Mouse (Mus musculus) CD8-positive naive resting alpha-beta T cell, adult 2 months (primary cell): ENCODE results near the gene Cisd3.

Experiments
- DNase-seq, 2 experiments: peaks; one replicate each; pipeline ENCODE4 v3.0.0; 2022; ENCODE audit warnings: low read depth in 2 of 2, low spot score in 2 of 2

The Cisd3 gene

DNA sequence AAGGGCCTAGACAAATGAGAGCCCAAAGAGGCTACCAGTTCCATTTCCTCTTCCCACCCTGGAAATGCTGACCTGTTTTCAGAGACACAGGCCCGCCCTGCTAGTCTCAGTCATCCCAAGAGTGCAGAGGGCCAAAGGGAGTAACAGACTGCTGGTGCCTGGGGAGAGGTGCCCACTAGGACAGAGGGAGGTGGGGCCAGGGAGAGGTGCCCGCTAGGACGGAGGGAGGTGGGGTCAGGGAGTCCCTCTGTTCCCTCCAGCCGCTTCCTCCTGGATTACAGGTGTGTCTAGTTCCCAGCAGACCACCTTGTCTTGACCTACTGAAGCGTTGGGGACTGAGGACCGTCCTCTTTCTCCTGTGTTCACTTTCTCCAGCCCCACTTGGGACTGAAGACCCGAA, 860 bp upstream of the Cisd3 start:
- DNase-seq, result no peak

DNA sequence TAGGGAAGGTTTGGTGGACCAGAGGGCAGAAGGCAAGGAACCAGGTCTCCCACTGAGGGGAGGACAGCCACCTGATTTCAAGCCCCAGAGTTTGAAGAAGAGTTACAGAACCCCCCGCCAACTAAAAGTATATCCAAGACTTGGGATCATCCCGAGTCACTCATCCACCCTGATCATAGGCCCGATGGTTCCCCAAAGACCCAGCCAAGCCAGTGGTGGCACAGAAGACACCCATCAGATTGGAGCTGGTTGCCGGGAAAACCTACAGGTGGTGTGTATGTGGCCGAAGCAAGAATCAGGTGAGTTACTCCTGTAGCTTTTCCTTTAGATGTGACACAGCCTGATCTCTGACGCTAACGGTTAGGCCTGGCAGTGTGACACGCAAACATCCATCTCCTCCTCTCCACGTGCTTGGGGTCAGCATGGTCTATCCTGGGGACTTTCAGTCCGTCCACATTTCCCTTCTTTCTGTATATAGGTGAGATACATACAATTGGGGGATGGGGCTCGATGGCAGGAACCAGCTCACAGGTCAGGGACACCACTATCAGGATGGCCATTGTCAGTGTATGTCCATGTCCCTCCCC, 789 bp downstream of the Cisd3 start:
- DNase-seq, result no peak

DNA sequence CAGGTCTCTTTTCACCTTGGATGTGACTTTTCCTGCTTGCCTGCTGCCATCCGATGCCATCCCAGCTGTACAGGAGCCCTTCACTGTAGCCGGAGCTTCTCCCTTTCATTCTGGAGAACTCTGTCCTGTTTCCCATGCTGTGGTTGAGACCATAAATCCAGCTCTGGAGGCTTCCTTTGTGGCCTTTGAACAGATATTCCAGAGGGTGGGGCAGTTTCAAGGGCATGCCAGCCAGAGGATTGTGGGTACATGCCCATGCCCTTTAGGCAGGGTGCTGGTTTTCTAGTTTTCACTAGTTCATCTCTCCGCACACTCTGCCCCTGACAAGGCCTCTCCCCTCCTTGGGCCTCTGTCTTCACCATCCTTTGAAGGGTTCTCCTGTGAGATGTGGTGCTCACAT, 1.4 kb downstream of the Cisd3 start:
- no peak for DNase-seq

DNA sequence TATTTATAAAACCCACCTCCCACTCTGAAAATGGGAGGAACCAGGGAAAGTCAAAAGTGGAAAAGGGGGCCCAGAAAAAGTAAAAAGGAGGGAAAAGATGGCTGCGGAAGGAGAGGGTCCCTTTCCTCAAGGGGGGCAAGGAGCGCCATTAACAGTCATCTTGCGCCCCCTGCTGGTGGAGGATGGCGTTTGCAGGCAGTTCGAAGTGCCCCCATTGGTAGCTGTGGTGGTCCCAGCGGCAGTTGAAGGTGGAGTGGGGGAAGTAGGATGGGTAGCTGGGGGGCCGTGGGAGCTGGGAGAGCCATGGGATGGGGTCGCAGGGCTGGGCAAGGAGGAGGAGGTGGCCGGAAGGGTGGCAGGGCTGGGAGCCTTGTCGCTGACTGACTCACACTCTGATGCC, 4.2 kb downstream of the Cisd3 start:
- DNase-seq, result peak; percentile 74 to 82

DNA sequence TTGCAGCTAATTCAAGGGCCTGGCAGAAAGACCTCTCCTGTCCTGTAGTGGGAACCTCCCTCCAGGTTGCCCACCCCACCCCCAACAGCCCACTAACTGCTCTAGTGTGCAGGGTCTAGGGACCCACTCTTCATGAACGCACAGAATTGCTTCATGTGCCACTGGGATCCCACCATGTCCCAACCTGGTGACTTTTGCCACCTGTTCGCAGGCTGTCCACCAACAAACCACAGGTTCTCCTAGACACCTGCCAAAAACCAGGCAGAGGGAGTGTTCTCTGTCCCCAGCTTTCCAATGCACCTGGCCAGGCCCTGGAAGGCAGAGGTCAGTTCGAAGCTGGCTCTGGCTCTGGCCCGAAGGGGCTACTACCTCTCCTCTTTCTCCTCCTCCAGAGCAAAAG, 8.8 kb downstream of the Cisd3 start:
- DNase-seq, result no peak

DNA sequence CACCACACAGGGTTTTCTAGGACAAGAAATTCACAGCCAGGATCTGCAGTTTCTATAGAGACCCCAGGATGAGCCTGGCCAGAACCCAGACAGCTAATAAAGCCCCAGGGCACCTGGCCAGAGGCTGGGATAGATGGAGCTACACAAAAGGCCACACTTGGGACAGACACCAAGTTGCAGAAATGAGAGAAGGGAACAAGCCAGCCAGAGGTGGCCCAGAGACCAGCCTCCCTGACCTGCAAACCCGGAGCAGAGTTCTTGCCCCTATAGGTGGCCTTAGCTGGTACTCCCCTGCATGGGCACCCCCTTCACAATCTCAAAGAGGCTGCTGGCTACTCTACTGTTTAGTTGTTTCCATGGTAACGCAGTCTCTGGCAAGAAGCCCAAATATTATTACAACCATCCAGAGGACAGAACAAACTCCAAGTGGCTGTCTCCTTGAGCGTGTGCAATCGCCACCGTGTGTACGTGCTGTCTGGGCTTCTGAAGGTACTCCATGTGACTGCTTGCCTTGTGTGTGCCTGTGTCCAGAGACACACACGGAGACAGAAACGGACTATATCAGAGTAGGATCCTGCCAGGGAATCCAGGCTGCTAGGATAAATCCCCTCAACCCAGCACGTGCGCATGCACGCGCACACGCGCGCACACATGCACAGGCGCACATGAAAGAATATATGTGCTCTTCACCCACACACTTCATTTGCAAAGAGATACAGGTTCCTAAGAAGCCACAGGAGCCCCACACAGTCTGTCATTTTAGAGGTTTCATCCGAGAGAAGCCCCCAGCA, 9.5 kb downstream of the Cisd3 start:
- no peak for DNase-seq

DNA sequence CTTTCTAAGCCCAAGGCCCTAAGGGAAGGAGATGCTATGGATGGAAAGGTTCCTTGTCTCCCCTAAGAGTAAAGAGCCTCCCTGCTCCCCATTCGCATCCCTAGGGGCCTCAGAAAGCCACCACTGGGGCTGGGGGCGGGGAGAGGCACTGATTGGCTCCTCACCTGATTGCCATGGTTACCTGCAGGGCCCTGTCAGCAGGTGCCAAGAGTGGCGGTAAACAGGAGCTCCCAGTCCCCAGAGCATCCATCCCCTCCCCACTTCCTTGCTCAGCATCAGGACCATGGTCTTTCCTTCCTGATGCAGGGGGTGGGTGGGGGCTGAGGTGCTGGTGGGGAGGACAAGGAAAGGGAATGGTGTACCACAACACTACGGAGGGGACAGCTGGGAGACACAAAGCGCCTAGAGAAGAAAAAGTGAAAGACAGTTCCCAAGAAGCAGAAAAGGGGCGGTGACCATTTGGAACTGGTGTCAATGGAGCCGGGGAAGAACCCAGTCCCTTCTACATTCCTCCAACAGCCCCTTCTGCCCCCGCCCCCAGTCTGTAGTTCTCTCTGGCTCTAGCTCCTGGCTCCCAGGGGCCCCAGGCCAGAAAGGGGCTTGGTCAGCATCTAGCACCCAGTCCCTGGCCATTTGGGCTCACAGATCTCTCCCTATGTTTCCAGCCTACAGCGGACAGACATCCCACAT, 10.2 kb downstream of the Cisd3 start:
- no peak for DNase-seq

DNA sequence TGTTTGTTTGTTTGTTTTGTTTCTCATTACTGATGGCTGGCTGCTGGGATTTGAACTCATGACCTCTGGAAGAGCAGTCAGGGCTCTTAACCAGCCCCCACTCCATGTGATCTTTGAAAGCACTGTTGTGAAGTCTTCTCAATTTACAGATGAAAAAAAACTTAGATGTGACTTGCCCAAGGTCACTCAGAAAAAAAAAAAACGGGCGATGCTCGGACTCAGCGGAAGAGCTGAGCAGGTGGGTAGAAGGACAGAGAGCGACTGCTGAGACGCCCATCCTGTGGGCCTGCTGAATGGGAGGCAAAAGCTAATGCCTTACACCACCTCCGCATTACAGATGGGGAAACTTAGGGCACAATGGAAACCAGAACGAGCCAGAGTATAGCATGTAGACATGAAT, 11.0 kb downstream of the Cisd3 start:
- no peak for DNase-seq

DNA sequence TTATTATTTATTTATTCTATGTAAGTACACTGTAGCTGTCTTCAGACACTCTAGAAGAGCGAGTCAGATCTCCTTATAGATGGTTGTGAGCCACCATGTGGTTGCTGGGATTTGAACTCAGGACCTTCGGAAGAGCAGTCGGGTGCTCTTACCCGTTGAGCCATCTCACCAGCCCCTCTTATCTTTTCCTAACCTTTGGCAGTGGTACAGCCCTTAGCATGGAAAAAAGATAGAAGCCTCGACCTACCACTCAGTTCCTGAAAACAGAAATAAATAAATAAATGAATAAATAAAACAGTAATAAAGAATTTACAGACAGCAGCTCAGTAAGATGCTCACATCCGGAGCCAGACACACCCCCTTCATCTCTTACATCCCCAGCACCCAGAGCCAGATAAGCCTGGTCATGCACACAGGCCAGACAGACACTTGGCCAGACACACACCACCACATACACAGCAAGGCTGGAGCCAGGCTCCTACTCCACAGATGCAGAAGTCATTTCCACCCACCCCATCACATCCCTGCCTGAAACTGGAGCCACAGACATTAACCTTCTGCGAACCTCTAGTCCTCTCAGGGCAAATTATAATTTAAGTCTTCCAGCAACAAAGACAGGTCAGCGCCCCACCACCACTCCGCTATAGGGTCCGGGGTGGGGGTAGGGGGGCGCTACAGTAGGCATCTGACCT, 11.7 kb downstream of the Cisd3 start:
- DNase-seq, result no peak

DNA sequence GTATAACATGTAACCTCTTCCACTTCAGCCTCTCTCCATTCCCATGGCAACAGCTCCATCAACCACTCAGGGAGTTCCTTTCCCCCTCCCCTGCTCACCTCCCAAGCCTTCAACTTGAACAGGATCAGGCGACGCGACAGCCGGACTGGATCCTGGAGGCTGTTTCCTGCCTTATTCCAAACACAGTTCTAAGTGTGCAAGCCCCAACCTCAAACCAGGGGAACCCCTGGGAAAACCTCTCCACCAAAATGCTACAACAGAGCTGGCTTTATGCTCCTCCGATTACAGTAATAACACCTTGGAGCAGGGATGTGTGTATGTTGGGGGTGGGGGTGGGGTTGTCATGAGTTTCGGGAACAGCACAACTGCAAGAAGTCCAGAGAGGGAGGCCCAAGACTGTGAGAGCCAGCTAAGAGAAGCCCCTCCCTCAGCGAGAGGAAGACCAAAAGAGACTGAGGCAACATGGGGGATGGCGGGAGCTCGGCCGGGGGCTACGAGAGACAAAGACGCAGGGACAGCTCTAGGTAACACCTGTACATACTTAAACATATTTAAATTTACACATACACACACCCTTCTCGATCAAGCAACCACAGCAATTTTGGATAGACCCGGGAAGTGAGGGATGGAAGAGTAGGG, 12.4 kb downstream of the Cisd3 start:
- DNase-seq, result no peak

DNA sequence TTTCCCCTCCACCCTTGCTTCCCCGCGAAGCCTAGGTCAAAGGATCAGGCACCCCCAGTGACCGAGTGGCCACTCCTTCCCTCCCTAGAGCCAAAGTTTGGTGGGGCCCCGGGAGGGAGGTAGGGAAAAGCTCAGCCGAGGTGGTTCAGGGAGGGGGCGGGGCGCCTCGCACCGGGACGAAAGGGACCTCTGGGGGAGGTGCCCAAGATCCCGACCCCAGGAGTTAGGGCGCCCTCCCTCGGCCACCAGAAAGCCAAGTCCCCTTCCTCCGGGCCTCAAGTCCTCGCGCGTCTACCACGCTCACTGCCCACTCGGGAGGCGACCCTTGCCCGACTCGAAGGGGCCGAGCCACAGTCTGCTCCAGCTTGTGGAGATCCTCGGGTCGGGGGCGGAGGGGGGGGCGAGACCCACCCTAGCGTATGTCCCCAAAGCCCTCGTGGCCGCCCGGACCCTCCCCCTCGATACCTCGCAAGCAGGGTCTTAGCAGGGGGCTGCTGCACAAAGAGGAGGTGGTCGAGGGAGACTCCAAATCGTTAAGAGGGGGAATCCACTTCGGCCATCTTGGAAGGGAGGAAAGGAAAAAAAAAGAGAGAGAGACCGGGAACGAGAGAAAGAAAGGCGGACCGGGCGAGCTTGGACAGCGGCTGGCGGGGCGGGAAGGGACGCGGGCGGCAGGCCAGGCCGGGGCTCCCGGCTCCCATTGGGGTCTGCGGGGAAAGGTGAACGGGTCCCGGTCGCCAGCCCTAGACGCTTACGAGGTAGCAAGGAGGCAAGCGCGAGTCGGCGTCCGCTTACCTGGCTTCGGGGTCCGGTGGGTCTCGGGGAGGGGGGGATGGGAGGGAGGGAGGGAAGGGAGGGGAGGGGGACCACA, 13.3 kb downstream of the Cisd3 start:
- no peak for DNase-seq

DNA sequence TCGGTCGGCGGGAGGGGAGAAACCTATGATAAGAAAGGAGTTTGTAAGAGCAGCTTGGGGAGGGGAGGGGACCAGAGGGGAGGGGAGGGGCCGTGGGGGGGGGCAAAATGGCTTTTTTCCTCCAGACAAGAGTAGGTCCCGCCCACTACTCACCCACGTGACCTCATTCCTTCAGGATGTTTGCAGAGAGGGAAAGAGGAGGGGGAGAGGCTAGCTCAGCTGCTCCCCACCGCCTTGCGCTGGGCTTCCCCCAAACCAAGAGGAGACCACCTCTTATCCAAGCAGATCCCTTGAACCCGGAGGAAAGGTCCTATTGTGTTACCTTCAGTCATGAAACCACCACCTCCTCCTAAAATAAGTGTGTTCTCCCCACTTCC, 14.0 kb downstream of the Cisd3 start:
- no peak for DNase-seq

DNA sequence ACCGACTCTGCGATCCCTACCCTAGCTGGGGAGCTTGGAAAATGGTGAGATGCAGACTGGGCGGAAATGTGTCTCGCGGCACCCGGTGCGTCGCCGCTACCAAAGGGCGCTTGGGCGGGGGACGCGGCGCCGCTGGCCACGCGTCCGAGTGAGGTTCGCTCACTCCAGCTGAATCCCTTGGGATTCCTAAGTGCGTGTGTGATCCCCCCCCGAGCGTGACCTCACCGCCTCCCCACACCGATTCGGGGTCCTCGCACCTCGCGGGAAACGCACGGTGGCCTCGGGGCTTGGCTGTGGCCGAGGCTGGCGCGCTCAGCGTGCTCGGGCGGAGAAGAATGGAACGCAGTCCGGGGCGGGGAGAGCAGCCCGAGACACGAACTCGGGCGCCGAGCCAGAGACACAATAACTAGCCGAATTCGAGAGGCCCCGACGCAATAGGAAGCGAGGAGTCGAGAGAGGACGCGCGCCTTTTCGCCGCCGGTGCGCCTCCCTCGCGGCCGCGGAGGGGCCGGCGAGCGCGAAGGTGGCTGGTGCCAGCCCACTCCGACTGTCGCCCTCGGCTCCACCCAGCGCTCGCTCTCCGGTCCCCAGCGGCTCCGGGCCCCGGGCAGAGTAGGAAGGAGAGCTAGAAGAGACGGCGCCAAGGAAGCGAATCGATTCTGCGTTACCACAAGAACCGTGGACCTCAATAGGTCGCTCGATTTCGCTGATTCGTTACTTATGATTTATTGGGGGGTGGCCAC, 14.5 kb downstream of the Cisd3 start, which contains the start of gene Pcgf2:
Gene Pcgf2, minus strand, starts transcription at position 495 of the 743 bp plus-strand sequence.
- DNase-seq, result peak; percentile 39 to 41

DNA sequence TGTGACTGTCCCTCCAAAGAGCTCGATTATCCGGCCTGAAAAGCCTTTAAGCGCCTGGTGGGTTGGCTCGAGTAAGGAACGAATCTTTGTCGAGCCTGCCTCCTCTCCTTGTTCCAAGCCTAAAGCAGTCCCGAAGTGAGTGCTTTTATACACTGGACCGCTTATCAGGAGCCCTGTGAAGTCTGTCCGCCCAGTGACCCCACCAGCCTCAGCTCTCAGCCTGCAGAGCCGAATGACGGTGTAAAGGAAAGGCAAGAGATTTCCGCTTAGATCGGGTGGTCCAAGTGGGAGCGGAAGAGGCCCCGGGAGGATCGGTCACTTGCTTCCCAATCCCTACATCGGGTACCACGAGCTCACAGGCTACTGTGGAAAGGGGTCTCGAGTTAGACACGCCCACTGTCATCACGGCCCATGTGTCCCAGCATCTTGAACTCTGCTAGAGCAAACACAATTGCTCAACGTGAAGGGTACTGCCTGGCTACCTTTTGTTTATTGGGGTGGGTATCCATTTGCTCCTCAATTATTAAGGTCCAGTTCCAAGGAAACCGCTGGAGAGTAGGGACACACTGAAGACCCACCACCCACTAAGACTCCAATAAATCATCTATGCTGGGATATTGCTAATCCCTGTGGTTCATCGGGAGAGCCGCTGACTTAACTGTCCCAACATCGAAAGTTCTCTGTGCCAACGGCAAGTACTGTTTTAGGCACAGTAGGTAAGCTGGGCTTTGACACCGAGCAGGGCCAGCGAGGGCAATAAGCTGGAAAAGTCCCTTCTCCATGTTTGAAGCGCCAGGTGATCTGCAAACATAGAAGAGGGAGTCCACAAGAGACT, 15.3 kb downstream of the Cisd3 start:
- DNase-seq, result no peak

DNA sequence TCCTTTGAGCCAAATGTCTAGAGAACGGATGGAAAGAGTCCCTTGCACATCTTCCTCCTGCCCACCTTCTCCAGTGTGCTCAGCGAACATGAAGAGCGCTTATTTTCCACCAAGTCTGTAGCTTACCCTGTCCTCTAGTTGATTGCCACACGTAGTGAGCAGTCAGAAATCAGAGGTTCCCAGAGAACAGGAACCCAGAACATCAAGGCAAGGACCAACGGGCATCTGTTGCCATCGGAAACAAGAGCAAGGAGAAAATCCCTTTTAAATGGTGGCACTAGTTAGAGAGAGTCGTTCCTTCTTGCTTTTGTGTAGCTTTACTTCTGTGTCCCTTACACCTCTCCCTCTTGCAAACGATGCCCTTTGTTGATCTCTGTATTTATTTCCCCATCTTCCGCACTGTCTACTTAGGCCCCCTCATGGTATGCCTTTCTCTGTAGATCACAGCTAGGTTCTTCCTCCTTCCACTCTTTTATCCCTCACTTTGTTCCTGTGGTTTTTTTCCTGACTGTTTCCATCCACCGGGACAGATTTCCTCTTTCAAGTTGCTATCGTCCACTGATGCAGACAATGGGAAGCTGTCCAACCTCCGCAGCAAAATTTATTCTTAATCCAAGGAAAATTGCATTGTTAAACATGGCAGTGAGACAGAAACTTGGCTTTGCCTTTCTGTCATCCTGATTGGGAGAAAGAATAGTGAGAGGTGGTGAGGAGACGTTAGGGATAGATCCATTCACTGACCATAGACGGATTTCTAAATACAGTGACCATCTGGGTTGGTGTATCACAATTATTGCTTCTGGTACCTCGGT, 16.2 kb downstream of the Cisd3 start:
- no peak for DNase-seq

DNA sequence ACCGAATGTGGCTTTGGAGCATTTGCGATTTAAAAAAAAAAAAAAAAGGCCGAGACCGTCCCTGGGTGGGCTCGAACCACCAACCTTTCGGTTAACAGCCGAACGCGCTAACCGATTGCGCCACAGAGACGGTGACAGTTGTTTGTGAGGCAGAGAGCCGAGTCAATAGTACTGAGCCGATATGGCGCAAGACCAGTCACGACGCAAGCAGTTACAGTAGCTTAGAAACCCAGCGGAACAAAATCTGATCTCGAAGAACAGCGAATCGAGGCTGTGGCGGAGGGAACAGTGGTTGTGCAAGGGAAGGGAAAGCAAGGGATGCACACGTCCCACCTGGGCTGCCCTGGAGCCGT, 16.7 kb downstream of the Cisd3 start:
- peak; percentile 93 to 94 for DNase-seq

DNA sequence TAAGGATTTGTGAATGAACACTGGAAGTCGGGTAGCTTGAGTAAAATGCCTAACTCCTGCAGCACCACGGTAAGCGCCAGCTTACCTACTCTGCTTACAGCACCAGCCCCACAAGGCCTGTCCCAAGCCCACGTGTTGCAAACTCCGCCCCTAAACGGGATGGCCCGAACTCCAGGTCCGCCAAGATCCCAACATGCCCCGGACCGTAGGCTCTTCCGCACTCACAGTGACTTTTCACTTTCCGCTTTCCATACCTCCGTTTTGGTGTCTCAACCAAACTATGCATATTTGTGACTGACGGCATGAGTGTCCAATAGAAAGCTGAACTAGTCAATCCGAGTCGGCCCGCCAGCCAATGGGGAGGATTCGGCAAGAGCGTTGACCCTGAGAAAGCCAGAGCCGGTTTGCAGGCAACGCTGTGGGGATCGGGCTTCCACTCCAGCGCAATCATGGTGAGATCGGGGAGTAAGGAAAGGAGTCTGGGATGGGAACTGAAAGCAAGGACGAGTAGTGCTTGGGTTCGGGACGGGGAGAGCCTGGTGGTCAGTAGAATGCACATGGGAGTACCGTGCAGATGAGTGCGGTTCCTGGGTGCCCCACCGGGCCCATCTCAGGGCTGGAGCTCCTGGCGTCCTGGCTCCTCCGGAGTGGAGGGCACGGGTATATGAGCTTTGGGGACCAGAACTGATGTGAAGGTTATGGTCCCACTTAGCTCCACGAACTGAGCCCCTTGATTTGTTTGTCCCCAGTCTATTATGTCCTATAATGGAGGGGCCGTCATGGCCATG, 17.6 kb downstream of the Cisd3 start, which contains the start of gene Psmb3:
Gene Psmb3, plus strand, starts transcription at position 361 of the 788 bp plus-strand sequence.
- DNase-seq, result peak; percentile 97 to 98
